Comparison of ENCODE assay signal across 8 mouse cellular contexts in the genomic region with DNA sequence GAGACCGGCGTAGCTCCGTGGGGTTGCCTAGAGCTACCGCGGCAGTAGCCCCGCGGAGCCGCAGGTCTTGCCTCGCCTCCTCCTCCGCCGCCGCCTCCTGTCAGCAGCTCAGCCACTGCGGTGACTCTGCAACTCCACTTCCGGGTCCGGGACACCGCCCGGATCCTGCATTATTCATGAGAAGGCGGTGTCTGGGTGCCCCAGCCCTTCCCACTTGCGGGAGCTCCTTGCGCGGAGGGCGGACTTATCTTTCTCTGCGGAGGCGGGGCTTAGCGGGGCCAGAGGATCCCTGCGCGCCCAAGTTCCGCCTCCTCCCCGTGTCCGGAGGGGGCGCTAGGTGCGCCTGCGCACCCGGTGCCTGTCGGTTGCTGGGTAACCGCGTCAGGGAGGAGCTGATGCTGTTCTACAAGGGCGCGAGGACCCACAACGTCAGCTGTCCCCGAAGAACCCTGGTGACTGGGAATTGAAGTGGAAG. TPM values are rescaled to one million over a fixed set of nuclear protein-coding genes. Genes with fewer than 3 reads are reported as not detected.
A peak's percentile ranks its signal among the peaks of the same experiment; 100 is the strongest.
DNase-seq lines count a peak whose midpoint lies in the region; ATAC-seq and TF ChIP-seq lines count a peak whose summit lies in the region.

Gene Fam219a (minus strand): TSS at position 128 of the 475 bp plus-strand sequence.
Gene Dnaic1 (plus strand): TSS at position 365 of the 475 bp plus-strand sequence.

- peak within 1 kb of the TSS; percentile 80 for H3K4me3 ChIP-seq in embryonic facial prominence, embryonic 13.5 days
- H3K4me3 ChIP-seq in kidney, adult 2 months (ENCODE audit: insufficient read depth, low read depth, low read length): peak within 1 kb of the TSS; percentile 69
- peak within 1 kb of the TSS; percentile 70 for H3K4me3 ChIP-seq in limb, embryonic 12.5 days (replicated peaks)
- H3K4me3 ChIP-seq in midbrain, embryonic 15.5 days: peak within 1 kb of the TSS; percentile 85
- peak within 1 kb of the TSS; percentile 73 for H3K4me3 ChIP-seq in spleen, adult 2 months (ENCODE audit: extremely low read depth, insufficient read depth, insufficient read length)

- H3K9me3 ChIP-seq in embryonic facial prominence, embryonic 13.5 days: no peaks in the 10 kb centered on the region
- no peaks in the 10 kb centered on the region for H3K9me3 ChIP-seq in limb, embryonic 12.5 days
- no peaks in the 10 kb centered on the region for H3K9me3 ChIP-seq in midbrain, embryonic 15.5 days

- TF ChIP-seq POLR2A in kidney, adult 2 months (IDR thresholded peaks at IDR 0.05; ENCODE audit: low read depth, low read length): peak; percentile 67
- TF ChIP-seq POLR2A in spleen, adult 2 months (IDR thresholded peaks at IDR 0.05; ENCODE audit: low read depth, low read length): peak; percentile 30; the same call in 1 of the 2 replicates

- peaks cover 30% of the 10 kb centered on the region for H3K4me1 ChIP-seq in embryonic facial prominence, embryonic 13.5 days
- peaks cover 5% of the 10 kb centered on the region; the same call in 1 of the 2 replicates for H3K4me1 ChIP-seq in kidney, adult 2 months (ENCODE audit: control insufficient read depth, insufficient read depth, low read length)
- peaks cover 18% of the 10 kb centered on the region for H3K4me1 ChIP-seq in limb, embryonic 12.5 days (replicated peaks)
- H3K4me1 ChIP-seq in midbrain, embryonic 15.5 days: peaks cover 33% of the 10 kb centered on the region
- H3K4me1 ChIP-seq in spleen, adult 2 months (ENCODE audit: control insufficient read depth, insufficient read depth, insufficient read length): no peaks in the 10 kb centered on the region; the same call in 1 of the 2 replicates

- ATAC-seq in embryonic facial prominence, embryonic 13.5 days (ENCODE audit: insufficient number of reproducible peaks, insufficient read depth, low FRiP score, low TSS enrichment, low read depth): peak; percentile 97
- peak; percentile 98 for ATAC-seq in limb, embryonic 12.5 days (ENCODE audit: insufficient number of reproducible peaks, insufficient read depth, low FRiP score, low TSS enrichment, low read depth)
- ATAC-seq in midbrain, embryonic 15.5 days (replicated peaks): peak; percentile 97

- peak; percentile 98 for DNase-seq in 3134 (ENCODE audit: extremely low read depth, insufficient read length, low spot score)
- peak; percentile 99 for DNase-seq in adrenal gland, postnatal 36 days
- DNase-seq in heart, adult 18-20 months: peak; percentile 98 to 100
- peak; percentile 99 for DNase-seq in kidney, adult 2 months
- peak; percentile 98 for DNase-seq in spleen, adult 2 months (ENCODE audit: low read depth in 1 of 2, low spot score in 2 of 2)

- WGBS in embryonic facial prominence, embryonic 13.5 days: under 1% methylated on average over 41 of the region's 41 CpGs
- WGBS in kidney, adult 2 months: under 1% methylated on average over 41 of the region's 41 CpGs
- WGBS in limb, embryonic 12.5 days: under 1% methylated on average over 39 of the region's 41 CpGs
- 1% methylated on average over 41 of the region's 41 CpGs for WGBS in midbrain, embryonic 15.5 days
- under 1% methylated on average over 41 of the region's 41 CpGs for WGBS in spleen, adult 2 months

- no peak within 1 kb of the TSS; the same call in 1 of the 2 replicates for H3K27ac ChIP-seq in embryonic facial prominence, embryonic 13.5 days
- H3K27ac ChIP-seq in kidney, adult 2 months (ENCODE audit: insufficient read depth, low read depth, low read length): no peak within 1 kb of the TSS; the same call in 1 of the 2 replicates
- H3K27ac ChIP-seq in limb, embryonic 12.5 days: no peak within 1 kb of the TSS
- peak within 1 kb of the TSS; percentile 91 for H3K27ac ChIP-seq in midbrain, embryonic 15.5 days
- no peak within 1 kb of the TSS; the same call in 1 of the 2 replicates for H3K27ac ChIP-seq in spleen, adult 2 months (ENCODE audit: insufficient read depth, low read length)

- peak within 1 kb of the TSS; percentile 78 for H3K9ac ChIP-seq in embryonic facial prominence, embryonic 13.5 days
- peak within 1 kb of the TSS; percentile 67 for H3K9ac ChIP-seq in limb, embryonic 12.5 days (replicated peaks)
- peak within 1 kb of the TSS; percentile 86 for H3K9ac ChIP-seq in midbrain, embryonic 15.5 days

- H3K27me3 ChIP-seq in embryonic facial prominence, embryonic 13.5 days: peaks cover 44% of the 10 kb centered on the region
- no peaks in the 10 kb centered on the region for H3K27me3 ChIP-seq in kidney, adult 2 months (replicated peaks; ENCODE audit: control insufficient read depth, insufficient read depth, low read length)
- H3K27me3 ChIP-seq in limb, embryonic 12.5 days: peaks cover 71% of the 10 kb centered on the region
- peaks cover 4% of the 10 kb centered on the region; the same call in 1 of the 2 replicates for H3K27me3 ChIP-seq in midbrain, embryonic 15.5 days (replicated peaks)
- H3K27me3 ChIP-seq in spleen, adult 2 months (ENCODE audit: control insufficient read depth, insufficient read depth, low read length): no peaks in the 10 kb centered on the region

- H3K4me2 ChIP-seq in embryonic facial prominence, embryonic 13.5 days: peak within 1 kb of the TSS; percentile 96
- peak within 1 kb of the TSS; percentile 99 for H3K4me2 ChIP-seq in limb, embryonic 12.5 days
- H3K4me2 ChIP-seq in midbrain, embryonic 15.5 days: peak within 1 kb of the TSS; percentile 76

- TF ChIP-seq CTCF in kidney, adult 2 months (conservative IDR thresholded peaks at IDR 0.05; ENCODE audit: insufficient read depth, insufficient read length, low read depth, low read length): peak; percentile 47
- peak; percentile 39; the same call in 1 of the 2 replicates for TF ChIP-seq CTCF in spleen, adult 2 months (IDR thresholded peaks at IDR 0.05; ENCODE audit: extremely low read depth, insufficient read depth, insufficient read length, insufficient replicate concordance)

- H3K36me3 ChIP-seq in embryonic facial prominence, embryonic 13.5 days: no peaks in the 10 kb centered on the region
- H3K36me3 ChIP-seq in kidney, adult 2 months (ENCODE audit: control insufficient read depth, insufficient read depth, low read length): no peaks in the 10 kb centered on the region
- H3K36me3 ChIP-seq in limb, embryonic 12.5 days: no peaks in the 10 kb centered on the region
- no peaks in the 10 kb centered on the region for H3K36me3 ChIP-seq in midbrain, embryonic 15.5 days (replicated peaks)
- H3K36me3 ChIP-seq in spleen, adult 2 months (ENCODE audit: control insufficient read depth, insufficient read depth, low read length): no peaks in the 10 kb centered on the region

RNA-seq across cellular contexts. Expression of gene Fam219a, which starts in this region (rescaled TPM):
- total RNA-seq in adrenal gland, postnatal 36 days (2021): 10 to 100 TPM; 14.7 to 20.5 TPM
- 1.8 and 3.1 TPM in 2 replicates for polyA plus RNA-seq in embryonic facial prominence, embryonic 13.5 days (2015; fragmentation: Nextera tagmentation; extraction: Ambion mirVana)
- 10 to 100 TPM; 11.3 to 12.8 TPM for total RNA-seq in heart, adult 18-20 months (2021)
- 16.4 and 18.4 TPM in 2 replicates for polyA plus RNA-seq in kidney, adult 2 months (2012; rRNA removed)
- 2.0 and 2.4 TPM in 2 replicates for polyA plus RNA-seq in limb, embryonic 12.5 days (2016; fragmentation: Nextera tagmentation; extraction: Ambion mirVana)
- 16.8 and 18.3 TPM in 2 replicates for polyA plus RNA-seq in midbrain, embryonic 15.5 days (2015; fragmentation: Nextera tagmentation; extraction: Ambion mirVana)
- polyA plus RNA-seq in spleen, adult 2 months (2012; rRNA removed): 16.3 and 23.9 TPM in 2 replicates

RNA-seq across cellular contexts. Expression of gene Dnaic1, which starts in this region (rescaled TPM):
- not detected for total RNA-seq in adrenal gland, postnatal 36 days (2021)
- 1.0 and 1.3 TPM in 2 replicates for polyA plus RNA-seq in embryonic facial prominence, embryonic 13.5 days (2015; fragmentation: Nextera tagmentation; extraction: Ambion mirVana)
- 1 to 10 TPM; 2.7 to 3.8 TPM for total RNA-seq in heart, adult 18-20 months (2021)
- polyA plus RNA-seq in kidney, adult 2 months (2012; rRNA removed): 0.83 and 0.92 TPM in 2 replicates
- 0.35 and 0.48 TPM in 2 replicates for polyA plus RNA-seq in limb, embryonic 12.5 days (2016; fragmentation: Nextera tagmentation; extraction: Ambion mirVana)
- polyA plus RNA-seq in midbrain, embryonic 15.5 days (2015; fragmentation: Nextera tagmentation; extraction: Ambion mirVana): 3.3 and 3.5 TPM in 2 replicates
- polyA plus RNA-seq in spleen, adult 2 months (2012; rRNA removed): 0.25 and 0.95 TPM in 2 replicates
